Mouse (Mus musculus) spleen, postnatal 10 days (tissue): Measurements from ENCODE around the gene Ptpn1.
A peak's percentile ranks its signal among the peaks of the same experiment; 100 is the strongest.

Source experiments
- DNase-seq, 2 experiments: peaks; one replicate each; pipeline ENCODE4 v3.0.0; 2021 to 2022; ENCODE audit warnings: low spot score in 2 of 2

Gene Ptpn1

DNA sequence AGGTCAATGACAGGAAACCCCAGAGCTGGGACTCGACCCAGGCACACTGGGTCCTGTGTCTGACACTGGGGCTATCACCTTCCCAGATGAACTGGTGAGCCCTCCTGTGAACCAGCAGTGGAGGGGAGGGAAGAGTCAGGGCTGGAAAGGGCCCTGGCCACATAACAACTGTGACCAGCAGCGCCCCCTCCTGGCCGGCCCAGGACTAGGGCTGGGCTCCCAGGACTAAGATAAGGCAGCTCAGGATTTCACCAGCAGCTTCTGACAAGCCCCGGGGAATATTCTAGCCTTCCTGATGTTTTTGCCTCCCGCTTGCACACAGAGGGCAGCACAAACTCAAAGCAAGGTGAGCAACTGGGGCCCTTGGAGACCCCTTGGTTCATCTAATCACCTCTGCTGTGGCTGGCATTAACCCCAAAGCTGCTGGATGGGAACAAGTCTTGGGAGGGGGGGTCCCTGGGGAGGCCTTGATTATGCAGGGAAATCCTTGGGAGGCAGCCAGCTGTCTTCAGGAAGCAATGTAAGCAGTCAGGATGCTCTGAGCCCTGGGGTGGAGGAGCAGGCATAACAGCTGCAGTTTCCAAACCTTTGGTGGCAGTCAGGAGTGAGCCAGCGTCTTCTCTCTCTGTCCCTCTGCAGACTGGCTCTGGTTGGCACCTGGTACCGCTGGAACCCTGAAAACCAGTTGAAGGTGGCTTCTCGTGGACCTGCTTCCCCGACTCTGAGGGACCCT lies 78.2 kb downstream of the Ptpn1 start, which contains the start of gene Ripor3:
Gene Ripor3, minus strand, starts transcription at position 683 of the 733 bp plus-strand sequence.
- peak; percentile 55 to 83 for DNase-seq

DNA sequence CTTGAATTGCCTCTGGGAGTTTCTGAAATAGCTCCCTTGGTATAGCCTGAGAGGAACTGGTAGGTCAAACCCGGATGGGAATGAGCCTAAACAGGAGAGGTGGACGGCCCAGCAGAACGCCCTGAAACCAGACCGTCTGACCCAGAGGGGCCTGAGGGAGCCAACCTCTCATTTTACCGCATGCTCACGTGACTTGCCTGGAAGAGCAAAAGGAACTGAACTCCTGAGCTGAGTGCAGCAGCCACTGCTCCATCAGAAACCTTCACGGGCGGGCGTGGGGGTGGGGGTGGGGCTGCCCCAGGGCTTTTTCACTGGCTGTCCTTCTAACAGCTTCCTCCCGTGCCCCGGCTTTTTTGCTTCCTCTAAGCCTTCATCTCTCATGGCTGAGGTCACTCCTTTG lies 79.0 kb downstream of the Ptpn1 start:
- no peak for DNase-seq

GRCm38 (mm10) chr2:168016951-168017391 lies 85.1 kb downstream of the Ptpn1 start:
- DNase-seq, result peak; percentile 70 to 85

DNA sequence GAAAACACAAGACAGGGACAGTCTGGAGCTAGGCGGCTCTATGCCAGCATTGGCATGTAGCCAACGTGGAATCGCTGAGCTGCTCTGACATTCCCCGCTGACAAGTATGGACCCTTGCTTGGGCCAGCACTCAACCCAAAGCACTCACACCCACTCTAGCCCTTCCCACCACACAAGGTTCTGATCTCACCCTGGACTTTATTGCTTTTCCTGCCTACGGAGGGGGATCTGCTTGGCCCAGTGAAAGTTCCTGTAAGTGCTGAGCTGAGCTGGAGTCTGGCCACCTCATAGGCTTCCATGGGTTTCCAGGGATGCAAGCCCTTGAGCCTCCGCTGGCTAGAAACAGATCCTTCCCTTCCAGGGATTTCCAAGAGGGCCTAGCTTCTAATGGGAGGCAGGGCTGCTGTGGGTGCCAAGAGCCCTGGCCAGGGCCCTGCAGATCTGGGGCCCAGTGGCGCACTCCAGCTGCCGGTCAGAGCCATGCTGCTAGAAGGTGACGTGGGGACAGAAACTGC lies 87.4 kb downstream of the Ptpn1 start:
- DNase-seq, result no peak

DNA sequence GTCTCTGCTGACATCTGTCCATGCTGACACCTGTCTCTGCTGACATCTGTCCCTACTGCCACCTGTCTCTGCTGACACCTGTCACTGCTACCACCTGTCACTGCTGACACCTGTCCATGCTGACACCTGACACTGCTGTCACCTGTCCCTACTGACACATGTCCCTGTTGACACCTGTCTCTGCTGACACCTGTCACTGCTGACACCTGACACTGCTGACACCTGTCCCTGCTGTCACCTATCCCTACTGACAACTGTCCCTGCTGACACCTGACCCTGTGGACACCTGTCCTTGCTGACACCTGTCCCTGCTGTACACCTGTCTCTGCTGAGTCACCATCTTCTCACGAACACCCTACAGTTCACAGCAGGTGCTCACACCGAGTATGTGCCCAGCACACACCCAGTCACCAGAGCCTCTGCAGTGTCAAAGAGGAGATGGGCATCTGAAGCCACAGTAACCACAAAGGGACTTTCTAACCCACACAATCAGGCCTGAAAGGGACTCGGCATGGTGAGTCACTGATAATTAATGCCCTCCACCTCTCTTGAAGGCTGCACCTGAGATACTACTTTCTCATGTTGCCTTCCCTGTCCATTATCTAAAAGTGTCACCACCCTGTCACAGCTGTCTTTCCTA lies 92.0 kb downstream of the Ptpn1 start:
- no peak for DNase-seq

DNA sequence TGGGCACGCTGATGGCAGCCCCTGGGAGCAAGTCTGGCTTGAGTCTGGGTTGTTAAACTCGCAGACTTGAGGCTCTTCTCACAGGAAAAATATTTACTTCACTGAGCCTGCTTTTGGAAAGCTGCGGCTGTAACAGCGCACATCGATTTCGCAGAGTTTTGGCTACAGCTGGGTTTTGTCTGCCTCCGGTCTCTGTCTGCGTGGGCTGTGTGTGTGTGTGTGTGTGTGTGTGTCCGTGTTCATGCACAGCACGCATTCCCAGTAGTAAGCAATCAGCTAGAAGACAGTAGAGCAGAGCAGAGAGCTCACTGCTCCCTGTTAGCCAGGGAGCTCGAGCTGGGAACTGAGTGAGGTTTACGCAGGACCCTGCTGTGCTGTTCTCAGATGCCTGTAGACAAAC lies 93.3 kb downstream of the Ptpn1 start:
- no peak for DNase-seq

- DNase-seq, result no peak
These were observed 94.0 kb downstream of the Ptpn1 start for GRCm38 (mm10) chr2:168025882-168026281.

- no peak for DNase-seq
These were observed 94.6 kb downstream of the Ptpn1 start for GRCm38 (mm10) chr2:168026467-168026866.

- no peak for DNase-seq
These were observed 96.5 kb downstream of the Ptpn1 start for GRCm38 (mm10) chr2:168028376-168028775.
